Comparison of ENCODE assay signal across 8 mouse cellular contexts in genomic region chr11:87404876-87405275, GRCm38 (mm10). TPM values are rescaled to one million over a fixed set of nuclear protein-coding genes. Genes with fewer than 3 reads are reported as not detected.
DNase-seq lines count a peak whose midpoint lies in the region; ATAC-seq lines count a peak whose summit lies in the region.

Gene Rad51c (minus strand): TSS chr11:87404954.
Gene Tex14 (plus strand): TSS chr11:87405065.

- H3K27me3 ChIP-seq in heart, embryonic 13.5 days (replicated peaks) = no peaks in the 10 kb centered on the region
- H3K27me3 ChIP-seq in limb, embryonic 15.5 days = no peaks in the 10 kb centered on the region

- WGBS in heart, embryonic 13.5 days = 64% methylated on average over 27 of the region's 27 CpGs
- 83% methylated on average over 27 of the region's 27 CpGs for WGBS in limb, embryonic 15.5 days

- H3K4me2 ChIP-seq in heart, embryonic 13.5 days = peak within 1 kb of the TSS; percentile 82
- peak within 1 kb of the TSS; percentile 54 for H3K4me2 ChIP-seq in limb, embryonic 15.5 days

- no peaks in the 10 kb centered on the region for H3K9me3 ChIP-seq in heart, embryonic 13.5 days
- H3K9me3 ChIP-seq in limb, embryonic 15.5 days = no peaks in the 10 kb centered on the region

- DNase-seq in cerebellum, adult 18-20 months = peak; percentile 32 to 51
- no peak for DNase-seq in cerebellum, adult 9-10 months
- peak; percentile 21 for DNase-seq in ovary, postnatal 36 days (ENCODE audit: low spot score)
- DNase-seq in ovary, postnatal 10 days (ENCODE audit: low spot score) = no peak
- peak; percentile 49 to 50 for DNase-seq in right cerebral cortex, postnatal 10 days (ENCODE audit: low spot score in 2 of 2)
- DNase-seq in embryo, embryonic 9.5 days (ENCODE audit: extremely low spot score) = no peak

- H3K27ac ChIP-seq in heart, embryonic 13.5 days (replicated peaks) = peak within 1 kb of the TSS; percentile 94
- peak within 1 kb of the TSS; percentile 97 for H3K27ac ChIP-seq in limb, embryonic 15.5 days

- H3K36me3 ChIP-seq in heart, embryonic 13.5 days = peaks cover 19% of the 10 kb centered on the region
- no peaks in the 10 kb centered on the region for H3K36me3 ChIP-seq in limb, embryonic 15.5 days

- H3K4me1 ChIP-seq in heart, embryonic 13.5 days = peaks cover 4% of the 10 kb centered on the region
- peaks cover 7% of the 10 kb centered on the region for H3K4me1 ChIP-seq in limb, embryonic 15.5 days

- H3K4me3 ChIP-seq in heart, embryonic 13.5 days = peak within 1 kb of the TSS; percentile 66
- H3K4me3 ChIP-seq in limb, embryonic 15.5 days = peak within 1 kb of the TSS; percentile 63

- peak within 1 kb of the TSS; percentile 91 for H3K9ac ChIP-seq in heart, embryonic 13.5 days
- peak within 1 kb of the TSS; percentile 73 for H3K9ac ChIP-seq in limb, embryonic 15.5 days

- ATAC-seq in heart, embryonic 13.5 days (ENCODE audit: extremely low read depth, insufficient number of reproducible peaks, low FRiP score, low TSS enrichment) = peak; percentile 23; the same call in 1 of the 2 replicates
- no peak for ATAC-seq in limb, embryonic 15.5 days (ENCODE audit: insufficient number of reproducible peaks, low FRiP score, low TSS enrichment, low read depth)

RNA-seq across cellular contexts. Expression of gene Rad51c, which starts in this region (rescaled TPM):
- polyA plus RNA-seq in heart, embryonic 13.5 days (2015; fragmentation: Nextera tagmentation; extraction: Ambion mirVana) = 9.7 and 9.9 TPM in 2 replicates
- 7.6 and 7.8 TPM in 2 replicates for polyA plus RNA-seq in limb, embryonic 15.5 days (2015; fragmentation: Nextera tagmentation; extraction: Ambion mirVana)

RNA-seq across cellular contexts. Expression of gene Tex14, which starts in this region (rescaled TPM):
- polyA plus RNA-seq in heart, embryonic 13.5 days (2015; fragmentation: Nextera tagmentation; extraction: Ambion mirVana) = 0.28 and 0.47 TPM in 2 replicates
- 0.82 and 2.1 TPM in 2 replicates for polyA plus RNA-seq in limb, embryonic 15.5 days (2015; fragmentation: Nextera tagmentation; extraction: Ambion mirVana)

Comparison
In these comparisons a context has a peak if more than half of its experiments do, and no peak if none do; other contexts are left out.
1. DNase-seq: peak in cerebellum, adult 18-20 months (2 of 2), ovary, postnatal 36 days (single experiment) and right cerebral cortex, postnatal 10 days (2 of 2); none in cerebellum, adult 9-10 months (single experiment), ovary, postnatal 10 days (single experiment) and embryo, embryonic 9.5 days (single experiment).